Mouse (Mus musculus): Measurements from ENCODE around the gene Tex19.2. TPM values are rescaled to one million over a fixed set of nuclear protein-coding genes. Genes with fewer than 3 reads are reported as not detected.
"Not testable (repeated sequence)": the region's sequence is repeated elsewhere in the genome, so short reads cannot be mapped to it uniquely, and the experiment has no call there.

The Tex19.2 gene
- total RNA-seq, 2 experiments from 2014 or later = not detected

DNA sequence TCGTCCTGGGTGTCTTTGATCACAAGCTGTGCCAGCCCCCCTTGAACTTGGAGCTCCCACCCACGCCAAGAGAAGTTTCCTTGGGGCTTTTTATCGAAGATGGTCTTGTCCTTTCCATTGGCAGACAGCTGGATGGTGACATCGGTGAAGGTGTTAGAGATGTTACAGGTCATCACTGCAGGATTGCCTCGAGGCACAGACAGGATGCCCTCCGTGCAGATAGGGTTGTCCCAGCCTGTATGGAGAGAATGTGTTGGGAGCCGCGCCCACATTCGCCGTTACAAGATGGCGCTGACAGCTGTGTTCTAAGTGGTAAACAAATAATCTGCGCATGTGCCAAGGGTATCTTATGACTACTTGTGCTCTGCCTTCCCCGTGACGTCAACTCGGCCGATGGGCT, 48.8 kb downstream of the Tex19.2 start:
- intact Hi-C loops (cut with DNase I) = loop anchor here (5.0 kb wide), 1 partner anchor 68 kb away; no protein-coding TSS in a partner anchor
- not testable (repeated sequence) for DNase-seq

DNA sequence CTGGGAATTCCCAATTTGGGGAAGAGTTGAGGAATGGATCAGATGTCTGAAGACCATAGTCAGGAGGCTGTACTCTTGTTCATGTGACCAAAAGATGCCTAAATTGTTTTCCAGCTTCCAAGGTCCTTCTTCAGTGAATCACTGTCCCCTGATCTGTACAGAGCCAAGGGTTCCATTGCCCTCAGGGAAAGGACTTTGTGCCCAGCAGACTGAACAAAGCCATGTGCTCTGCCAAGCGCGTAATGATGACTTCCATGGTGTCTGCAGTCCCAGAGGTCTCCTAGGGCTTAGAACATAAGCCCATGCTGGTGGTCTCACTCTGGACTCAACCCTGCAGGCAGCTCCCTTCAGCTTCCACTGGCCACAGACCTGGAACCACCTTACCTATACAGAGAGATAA, 50.6 kb downstream of the Tex19.2 start:
- intact Hi-C loops (cut with DNase I) = loop anchor here (5.0 kb wide), 1 partner anchor 69 kb away; no protein-coding TSS in a partner anchor
- no peak for DNase-seq

Other genes starting within 250 kb of the Tex19.2 start
- 1 to 10 TPM; 1.7 to 1.8 TPM for gene Ccdc57, start 185.8 kb downstream of the Tex19.2 start, total RNA-seq (2021)
- 1 to 10 TPM; 4.0 to 4.4 TPM for gene Slc16a3, start 170.2 kb downstream of the Tex19.2 start, total RNA-seq (2021)
- 10 to 100 TPM; 86.0 to 89.5 TPM for gene Csnk1d, start 127.3 kb downstream of the Tex19.2 start, total RNA-seq (2021)
- gene Cd7, start 79.3 kb downstream of the Tex19.2 start, total RNA-seq (2021) = under 1 TPM in 1 of 2 experiments, not detected in 1; 0.26 TPM
- not detected for gene Sectm1b, start 55.1 kb downstream of the Tex19.2 start, total RNA-seq (2021)
- gene Sectm1a, start 37.5 kb downstream of the Tex19.2 start, total RNA-seq (2021) = not detected
- not detected for gene Tex19.1, start 27.5 kb upstream of the Tex19.2 start, total RNA-seq (2021)
- under 1 TPM; 0.24 to 0.35 TPM for gene Uts2r, start 41.6 kb upstream of the Tex19.2 start, total RNA-seq (2021)
- 10 to 100 TPM; 12.7 to 15.1 TPM for gene Hexdc, start 85.8 kb upstream of the Tex19.2 start, total RNA-seq (2021)
- gene Ogfod3, start 86.0 kb upstream of the Tex19.2 start, total RNA-seq (2021) = 10 to 100 TPM; 18.3 to 19.4 TPM
- gene Cybc1, start 110.6 kb upstream of the Tex19.2 start, total RNA-seq (2021) = 10 to 100 TPM in 1 of 2 experiments, 1 to 10 TPM in 1; 9.3 to 12.6 TPM
- gene Narf, start 118.6 kb upstream of the Tex19.2 start, total RNA-seq (2021) = 10 to 100 TPM; 75.8 to 93.3 TPM
- 10 to 100 TPM; 23.3 to 27.6 TPM for gene Foxk2, start 141.3 kb upstream of the Tex19.2 start, total RNA-seq (2021)
- gene Wdr45b, start 235.8 kb upstream of the Tex19.2 start, total RNA-seq (2021) = 10 to 100 TPM; 53.0 to 54.0 TPM

Measured in heart, postnatal 10 days (tissue).